In the genomic region with DNA sequence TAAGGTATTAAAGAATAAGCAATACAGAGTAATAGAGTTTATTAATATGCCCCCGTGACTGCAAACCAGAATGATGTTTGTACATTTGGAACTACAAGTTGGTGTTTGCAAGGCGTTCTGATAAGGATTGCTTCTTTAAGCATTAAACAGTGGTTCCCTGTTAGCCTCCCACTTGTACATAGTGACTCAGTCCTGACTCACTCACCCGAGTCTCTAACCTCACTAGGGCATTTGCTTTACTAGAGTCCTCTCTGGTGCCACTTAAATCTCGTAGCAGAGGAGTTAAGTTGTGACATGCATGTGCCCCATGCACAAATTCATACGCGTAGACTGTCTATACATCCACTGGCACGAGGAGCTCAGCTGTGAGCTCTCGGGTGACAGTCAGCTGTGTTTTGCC, we compare ENCODE assay signal across 13 mouse cellular contexts.
"Had no signal": no experiment of that assay in that cellular context is flagged by ENCODE, and none has a peak within 500 bp of the region (broad histone marks: within the 10 kb centered on the region; RNA-seq: fewer than 3 reads in every experiment).

No protein-coding gene starts in this region.

- DNase-seq: kidney, postnatal 36 days; lung, adult 2 months; lung, postnatal 36 days; right cerebral cortex, postnatal 14 days; thymus, adult 18-20 months; thymus, postnatal 25 days had no signal

- H3K9me3 ChIP-seq: limb, embryonic 10.5 days; liver, embryonic 15.5 days; midbrain, embryonic 13.5 days; stomach, embryonic 15.5 days had no signal

- H3K4me3 ChIP-seq: limb, embryonic 10.5 days; liver, embryonic 15.5 days; midbrain, embryonic 13.5 days; stomach, embryonic 15.5 days had no signal

- H3K27ac ChIP-seq: kidney, postnatal 0 days; limb, embryonic 10.5 days; liver, embryonic 15.5 days; midbrain, embryonic 13.5 days; stomach, embryonic 15.5 days had no signal

- H3K4me2 ChIP-seq: liver, embryonic 11.5 days; liver, embryonic 15.5 days; midbrain, embryonic 13.5 days; stomach, embryonic 15.5 days had no signal

- ATAC-seq: lung, postnatal 0 days; midbrain, embryonic 13.5 days had no signal

- H3K4me1 ChIP-seq: limb, embryonic 10.5 days; liver, embryonic 15.5 days; midbrain, embryonic 13.5 days; stomach, embryonic 15.5 days had no signal

- H3K9ac ChIP-seq: liver, embryonic 15.5 days; midbrain, embryonic 13.5 days; stomach, embryonic 15.5 days had no signal

- H3K27me3 ChIP-seq: liver, embryonic 15.5 days; midbrain, embryonic 13.5 days; stomach, embryonic 15.5 days had no signal
